Mouse (Mus musculus) common myeloid progenitor, adult 5-6 weeks (primary cell): ENCODE data around the gene Ffar2. TPM values are rescaled to one million over a fixed set of nuclear protein-coding genes. Genes with fewer than 3 reads are reported as not detected.

Experiments
- ATAC-seq: replicated peaks from 2 replicates; pipeline ENCODE4 v1.8.0; 2016; ENCODE audit warnings: low read depth, mild to moderate bottlenecking, moderate TSS enrichment, inconsistent platforms; ENCODE audit not compliant: poor library complexity, severe bottlenecking
- total RNA-seq: library from RNA; stranded (forward); fragments of 200-1000, 187-1606 nt; gene quantifications from 2 replicates; pipeline ENCODE4 v1.2.3, GENCODE M21; 2017

The Ffar2 gene
- total RNA-seq, 1 experiment from 2014 or later = 28.0 TPM

DNA sequence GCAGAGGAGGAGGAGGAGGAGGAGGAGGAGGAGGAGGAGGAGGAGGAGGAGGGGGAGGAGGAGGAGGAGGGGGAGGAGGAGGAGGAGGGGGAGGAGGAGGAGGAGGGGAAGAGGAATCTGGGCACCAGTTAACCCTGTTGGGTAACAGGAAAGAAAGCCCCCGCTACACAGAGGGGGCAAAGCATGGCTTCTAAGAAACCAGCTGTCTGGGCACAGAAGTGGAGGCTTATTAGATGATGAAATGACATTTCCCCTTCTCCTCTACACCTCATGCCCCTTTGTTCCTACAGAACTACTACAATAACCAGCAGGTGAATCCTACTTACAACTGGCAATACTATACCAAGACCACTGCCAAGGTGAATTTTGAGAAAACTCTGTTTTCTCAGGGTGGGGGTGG is 45.7 kb downstream of the Ffar2 start:
- ATAC-seq = no peak

DNA sequence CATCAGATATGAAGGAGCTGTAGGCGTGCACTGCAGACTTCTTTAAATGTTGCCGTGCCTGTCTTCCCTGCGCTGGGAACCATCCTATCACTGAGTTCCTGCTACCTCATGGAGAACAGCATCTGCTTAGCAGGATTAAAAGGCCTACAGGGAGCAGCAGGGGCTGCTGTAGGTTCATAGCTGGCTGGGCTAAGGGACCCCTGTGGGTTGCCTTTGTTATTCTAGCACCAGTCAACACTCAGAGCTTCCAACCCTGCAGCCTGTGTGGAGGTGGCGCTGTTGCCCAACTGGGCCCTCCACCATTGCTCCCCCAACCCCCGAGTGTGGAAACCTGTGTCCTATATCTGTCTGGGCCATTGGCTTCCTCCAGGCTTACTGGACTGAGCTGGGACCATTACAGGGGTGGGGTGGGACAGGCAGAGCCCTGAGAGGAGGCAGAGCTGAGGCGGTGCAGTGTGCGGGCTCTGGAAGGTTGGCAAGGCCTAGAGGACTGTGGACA is 46.4 kb downstream of the Ffar2 start:
- ATAC-seq = peak; percentile 33

DNA sequence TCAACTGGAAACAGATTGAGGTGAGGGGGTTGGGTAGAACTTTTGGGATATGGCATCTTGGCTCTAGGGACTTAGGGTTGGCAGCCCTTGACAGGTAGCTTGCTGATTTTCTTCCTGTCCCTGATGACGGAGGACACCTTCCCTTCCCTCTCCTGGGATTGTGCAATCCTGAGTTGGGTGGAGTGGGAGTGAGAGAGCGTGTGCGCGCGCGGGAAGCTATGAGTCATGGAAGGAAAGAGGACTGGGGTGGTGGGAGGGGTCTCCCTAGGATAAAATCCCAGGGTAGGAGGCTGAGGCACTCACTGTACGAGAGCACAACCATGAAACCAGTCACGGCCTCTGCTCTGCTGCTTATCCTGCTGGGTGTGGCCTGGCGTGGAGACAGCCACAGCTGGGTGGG is 47.5 kb downstream of the Ffar2 start:
- ATAC-seq = 0 out of 2 replicates have a peak, but pooled peaks have one; percentile 16

DNA sequence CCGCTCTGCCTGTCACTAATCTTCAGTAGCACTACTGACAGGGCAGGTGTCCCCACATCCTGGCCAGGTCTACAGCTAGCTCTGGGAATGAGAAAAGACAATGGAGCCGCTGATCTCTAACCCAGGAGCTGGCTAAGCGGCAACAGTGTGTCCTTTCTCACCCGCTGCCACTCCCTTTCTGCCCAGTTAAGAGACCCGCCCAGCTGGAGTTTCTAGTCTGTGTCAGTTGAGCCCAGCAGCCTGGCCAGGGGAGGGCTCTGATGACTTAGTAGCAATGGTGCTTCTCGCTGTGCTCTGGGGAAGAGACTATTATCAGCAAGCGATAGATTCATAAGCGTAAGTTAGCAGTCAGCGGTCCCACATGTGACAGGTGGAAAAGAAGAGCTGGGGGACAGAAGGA is 54.3 kb downstream of the Ffar2 start:
- no peak for ATAC-seq

Other genes starting within 250 kb of the Ffar2 start
- gene Kmt2b, start 235.0 kb downstream of the Ffar2 start, total RNA-seq = 8.9 and 24.9 TPM in 2 replicates
- 0.32 TPM in 1 of 2 replicates, not detected in the other for gene Zbtb32, start 224.9 kb downstream of the Ffar2 start, total RNA-seq
- gene Upk1a, start 210.9 kb downstream of the Ffar2 start, total RNA-seq = not detected in 2 replicates
- gene Cox6b1, start 197.6 kb downstream of the Ffar2 start, total RNA-seq = 396 and 504 TPM in 2 replicates
- gene Etv2, start 187.9 kb downstream of the Ffar2 start, total RNA-seq = not detected in 2 replicates
- gene Rbm42, start 173.5 kb downstream of the Ffar2 start, total RNA-seq = 39.4 and 47.8 TPM in 2 replicates
- 17.2 and 27.1 TPM in 2 replicates for gene Haus5, start 158.8 kb downstream of the Ffar2 start, total RNA-seq
- gene Pmis2, start 152.2 kb downstream of the Ffar2 start, total RNA-seq = not detected in 2 replicates
- gene 2200002J24Rik, start 124.8 kb downstream of the Ffar2 start, total RNA-seq = not detected in 2 replicates
- 1.1 and 1.8 TPM in 2 replicates for gene Atp4a, start 111.6 kb downstream of the Ffar2 start, total RNA-seq
- gene Tmem147, start 94.2 kb downstream of the Ffar2 start, total RNA-seq = 51.1 and 61.8 TPM in 2 replicates
- gene Gapdhs, start 80.1 kb downstream of the Ffar2 start, total RNA-seq = not detected in 2 replicates
- gene Sbsn, start 72.3 kb downstream of the Ffar2 start, total RNA-seq = 0.78 TPM in 1 of 2 replicates, not detected in the other
- 4.2 TPM in 1 of 2 replicates, not detected in the other for gene Dmkn, start 60.0 kb downstream of the Ffar2 start, total RNA-seq
- not detected in 2 replicates for gene Krtdap, start 35.9 kb downstream of the Ffar2 start, total RNA-seq
- not detected in 2 replicates for gene Ffar3, start 32.4 kb upstream of the Ffar2 start, total RNA-seq
- gene Ffar1, start 37.8 kb upstream of the Ffar2 start, total RNA-seq = not detected in 2 replicates
- gene Cd22, start 56.6 kb upstream of the Ffar2 start, total RNA-seq = 0.29 and 7.6 TPM in 2 replicates
- gene Mag, start 91.1 kb upstream of the Ffar2 start, total RNA-seq = not detected in 2 replicates
- not detected in 2 replicates for gene Hamp2, start 100.9 kb upstream of the Ffar2 start, total RNA-seq
- gene Hamp, start 120.3 kb upstream of the Ffar2 start, total RNA-seq = not detected in 2 replicates
- gene Usf2, start 133.0 kb upstream of the Ffar2 start, total RNA-seq = 130 and 138 TPM in 2 replicates
- 1.1 TPM in 1 of 2 replicates, not detected in the other for gene Lsr, start 149.7 kb upstream of the Ffar2 start, total RNA-seq
- gene Fam187b, start 150.0 kb upstream of the Ffar2 start, total RNA-seq = not detected in 2 replicates
- gene Fxyd5, start 218.7 kb upstream of the Ffar2 start, total RNA-seq = 216 and 242 TPM in 2 replicates
- not detected in 2 replicates for gene Fxyd7, start 227.7 kb upstream of the Ffar2 start, total RNA-seq
- gene Fxyd1, start 233.4 kb upstream of the Ffar2 start, total RNA-seq = 2.7 and 4.2 TPM in 2 replicates
- not detected in 2 replicates for gene Lgi4, start 235.6 kb upstream of the Ffar2 start, total RNA-seq